ENCODE assay signal across 8 mouse cellular contexts in genomic region chr17:24689251-24690081, GRCm38 (mm10). TPM values are rescaled to one million over a fixed set of nuclear protein-coding genes. Genes with fewer than 3 reads are reported as not detected.
DNase-seq lines count a peak whose midpoint lies in the region; ATAC-seq and TF ChIP-seq lines count a peak whose summit lies in the region.

TSS of gene Syngr3 (minus strand) at chr17:24689955.

- peaks cover 57% of the 10 kb centered on the region for H3K27me3 ChIP-seq in heart, embryonic 13.5 days (replicated peaks)
- H3K27me3 ChIP-seq in embryonic facial prominence, embryonic 13.5 days, result peaks cover 58% of the 10 kb centered on the region
- peaks cover 36% of the 10 kb centered on the region for H3K27me3 ChIP-seq in intestine, postnatal 0 days (replicated peaks; ENCODE audit: control insufficient read depth, insufficient read depth, low read length)
- no peaks in the 10 kb centered on the region for H3K27me3 ChIP-seq in midbrain, embryonic 16.5 days (ENCODE audit: control insufficient read depth, insufficient read depth, low read depth, low read length)

- peaks cover 22% of the 10 kb centered on the region for H3K36me3 ChIP-seq in heart, embryonic 13.5 days
- peaks cover 13% of the 10 kb centered on the region for H3K36me3 ChIP-seq in ES-E14 (ENCODE audit: control insufficient read depth, insufficient read depth, low read length, poor library complexity, severe bottlenecking)
- peaks cover 16% of the 10 kb centered on the region for H3K36me3 ChIP-seq in embryonic facial prominence, embryonic 13.5 days
- H3K36me3 ChIP-seq in intestine, postnatal 0 days (ENCODE audit: control insufficient read depth, insufficient read depth), result peaks cover 10% of the 10 kb centered on the region; the same call in 1 of the 2 replicates
- H3K36me3 ChIP-seq in midbrain, embryonic 16.5 days (ENCODE audit: control insufficient read depth, insufficient read depth, low read length), result 0 out of 2 replicates have a peak, but pooled peaks cover 4% of the 10 kb centered on the region

- in situ Hi-C loops in ES-E14 (cut with MboI; ENCODE audit: low sequenced_read_pairs in 2 of 2, unreplicated experiment in 2 of 2), result no loop called here

- no peak within 1 kb of the TSS for H3K27ac ChIP-seq in heart, embryonic 13.5 days (replicated peaks)
- H3K27ac ChIP-seq in ES-E14 (ENCODE audit: insufficient read depth, low read depth, low read length, poor library complexity, severe bottlenecking), result no peak within 1 kb of the TSS
- no peak within 1 kb of the TSS for H3K27ac ChIP-seq in embryonic facial prominence, embryonic 13.5 days
- H3K27ac ChIP-seq in intestine, postnatal 0 days (ENCODE audit: low read depth, low read length), result no peak within 1 kb of the TSS
- H3K27ac ChIP-seq in midbrain, embryonic 16.5 days (ENCODE audit: low read length), result peak within 1 kb of the TSS; percentile 94

- peak within 1 kb of the TSS; percentile 61 for H3K4me3 ChIP-seq in heart, embryonic 13.5 days
- H3K4me3 ChIP-seq in ES-E14 (ENCODE audit: insufficient read depth in 1 of 2, low read depth in 1 of 2, low read length in 2 of 2, poor library complexity in 1 of 2, severe bottlenecking in 1 of 2), result peak within 1 kb of the TSS; percentile 67 to 68
- H3K4me3 ChIP-seq in embryonic facial prominence, embryonic 13.5 days, result peak within 1 kb of the TSS; percentile 51
- peak within 1 kb of the TSS; percentile 38 for H3K4me3 ChIP-seq in intestine, postnatal 0 days (ENCODE audit: low read depth, low read length)
- peak within 1 kb of the TSS; percentile 78 for H3K4me3 ChIP-seq in midbrain, embryonic 16.5 days (ENCODE audit: low read depth, low read length)

- peaks cover 25% of the 10 kb centered on the region for H3K4me1 ChIP-seq in heart, embryonic 13.5 days
- H3K4me1 ChIP-seq in ES-E14 (ENCODE audit: control insufficient read depth in 2 of 2, insufficient read depth in 2 of 2, low read length in 2 of 2, poor library complexity in 1 of 2), result peaks cover 7 to 11% of the 10 kb centered on the region in 2 experiments
- H3K4me1 ChIP-seq in embryonic facial prominence, embryonic 13.5 days, result peaks cover 21% of the 10 kb centered on the region
- peaks cover 6% of the 10 kb centered on the region; the same call in 1 of the 2 replicates for H3K4me1 ChIP-seq in intestine, postnatal 0 days (replicated peaks; ENCODE audit: control insufficient read depth, insufficient read depth, low read length)
- peaks cover 32% of the 10 kb centered on the region for H3K4me1 ChIP-seq in midbrain, embryonic 16.5 days (ENCODE audit: control insufficient read depth, insufficient read depth, low read length)

- 0 out of 2 replicates have a peak, but pooled peaks have one; percentile 12 for TF ChIP-seq CTCF in intestine, postnatal 0 days (IDR thresholded peaks at IDR 0.05; ENCODE audit: low read depth)

- H3K4me2 ChIP-seq in heart, embryonic 13.5 days, result peak within 1 kb of the TSS; percentile 88
- H3K4me2 ChIP-seq in embryonic facial prominence, embryonic 13.5 days, result peak within 1 kb of the TSS; percentile 75
- H3K4me2 ChIP-seq in intestine, postnatal 0 days (replicated peaks; ENCODE audit: low read depth), result peak within 1 kb of the TSS; percentile 65
- peak within 1 kb of the TSS; percentile 64 for H3K4me2 ChIP-seq in midbrain, embryonic 16.5 days (ENCODE audit: low read length)

- no peaks in the 10 kb centered on the region for H3K9me3 ChIP-seq in heart, embryonic 13.5 days
- no peaks in the 10 kb centered on the region for H3K9me3 ChIP-seq in ES-E14 (ENCODE audit: control insufficient read depth, insufficient read depth, low read depth, low read length)
- H3K9me3 ChIP-seq in embryonic facial prominence, embryonic 13.5 days, result no peaks in the 10 kb centered on the region
- no peaks in the 10 kb centered on the region for H3K9me3 ChIP-seq in intestine, postnatal 0 days (ENCODE audit: control insufficient read depth)
- H3K9me3 ChIP-seq in midbrain, embryonic 16.5 days (replicated peaks; ENCODE audit: control insufficient read depth, low read length, poor library complexity, severe bottlenecking), result no peaks in the 10 kb centered on the region

- ATAC-seq in heart, embryonic 13.5 days (ENCODE audit: extremely low read depth, insufficient number of reproducible peaks, low FRiP score, low TSS enrichment), result no peak
- ATAC-seq in embryonic facial prominence, embryonic 13.5 days (ENCODE audit: insufficient number of reproducible peaks, insufficient read depth, low FRiP score, low TSS enrichment, low read depth), result peak; percentile 41; the same call in 1 of the 2 replicates
- ATAC-seq in intestine, postnatal 0 days, result no peak
- ATAC-seq in midbrain, embryonic 16.5 days, result peak; percentile 74

- 2% methylated on average over 54 of the region's 55 CpGs for WGBS in heart, embryonic 13.5 days
- WGBS in embryonic facial prominence, embryonic 13.5 days, result under 1% methylated on average over 50 of the region's 55 CpGs
- 2% methylated on average over 46 of the region's 55 CpGs for whole genome bisulfite sequencing in intestine, postnatal 0 days
- under 1% methylated on average over 46 of the region's 55 CpGs for WGBS in midbrain, embryonic 16.5 days

- no peak for DNase-seq in heart, postnatal 4 days
- DNase-seq in ES-E14 (ENCODE audit: low read depth, low spot score), result no peak
- no peak for DNase-seq in spleen, postnatal 36 days (ENCODE audit: low spot score in 2 of 2)
- DNase-seq in testis, postnatal 14 days (ENCODE audit: low spot score), result no peak

- H3K9ac ChIP-seq in heart, embryonic 13.5 days, result peak within 1 kb of the TSS; percentile 78
- peak within 1 kb of the TSS; percentile 54 for H3K9ac ChIP-seq in ES-E14 (ENCODE audit: insufficient read depth, low read depth, low read length, poor library complexity, severe bottlenecking)
- peak within 1 kb of the TSS; percentile 65 for H3K9ac ChIP-seq in embryonic facial prominence, embryonic 13.5 days
- peak within 1 kb of the TSS; percentile 37 for H3K9ac ChIP-seq in intestine, postnatal 0 days (ENCODE audit: low read depth, low read length)
- peak within 1 kb of the TSS; percentile 97 for H3K9ac ChIP-seq in midbrain, embryonic 16.5 days (ENCODE audit: low read depth, low read length)

TF ChIP-seq in ES-E14, 5 proteins besides CTCF, POLR2A, EP300 and RAD21:
- no peak for TF ChIP-seq CHD2 (IDR thresholded peaks at IDR 0.05; ENCODE audit: low read depth, low read length)
- no peak for TF ChIP-seq ZNF384 (IDR thresholded peaks at IDR 0.05; ENCODE audit: low read depth, low read length)
- TF ChIP-seq HCFC1 (IDR thresholded peaks at IDR 0.05; ENCODE audit: borderline replicate concordance, insufficient read depth, low read length), result no peak
- no peak for TF ChIP-seq MAFK (IDR thresholded peaks at IDR 0.05; ENCODE audit: insufficient read depth, low read depth, low read length)
- TF ChIP-seq ZC3H11A (IDR thresholded peaks at IDR 0.05; ENCODE audit: borderline replicate concordance, low read depth, low read length), result no peak

RNA-seq across cellular contexts. Expression of gene Syngr3, which starts in this region (rescaled TPM):
- 0.59 and 0.83 TPM in 2 replicates for polyA plus RNA-seq in heart, embryonic 13.5 days (2015; fragmentation: Nextera tagmentation; extraction: Ambion mirVana)
- total RNA-seq in heart, postnatal 4 days (2021), result under 1 TPM; 0.14 to 0.27 TPM
- 4.1 and 13.1 TPM in 2 replicates for total RNA-seq in ES-E14 (2012; rRNA removed)
- polyA plus RNA-seq in embryonic facial prominence, embryonic 13.5 days (2015; fragmentation: Nextera tagmentation; extraction: Ambion mirVana), result 4.6 and 4.9 TPM in 2 replicates
- polyA plus RNA-seq in intestine, postnatal 0 days (2015; fragmentation: Nextera tagmentation; extraction: Ambion mirVana), result 6.0 and 6.2 TPM in 2 replicates
- polyA plus RNA-seq in midbrain, embryonic 16.5 days (2015; fragmentation: Nextera tagmentation; extraction: Ambion mirVana), result 266 and 303 TPM in 2 replicates

Comparison
In these comparisons a context has a peak if more than half of its experiments do, and no peak if none do; other contexts are left out.
1. RNA of gene Syngr3 (polyA plus RNA-seq): 266 to 303 TPM in midbrain, embryonic 16.5 days; 6.0 to 6.2 TPM in intestine, postnatal 0 days, 4.6 to 4.9 TPM in embryonic facial prominence, embryonic 13.5 days and 0.59 to 0.83 TPM in heart, embryonic 13.5 days; every median in the first group is over 10 times any median in the second.
2. ATAC-seq: peak in embryonic facial prominence, embryonic 13.5 days (single experiment) and midbrain, embryonic 16.5 days (single experiment); none in heart, embryonic 13.5 days (single experiment) and intestine, postnatal 0 days (single experiment).
3. H3K9ac ChIP-seq: peak in every context shown above with its lines; median percentile 97 in midbrain, embryonic 16.5 days; 78 in heart, embryonic 13.5 days; 65 in embryonic facial prominence, embryonic 13.5 days; 54 in ES-E14; 37 in intestine, postnatal 0 days.
4. Peak in every context shown above with its lines, with median percentiles within 50 percentile points of each other: H3K4me2 ChIP-seq and H3K4me3 ChIP-seq.